Mouse (Mus musculus): ENCODE results near the gene Trap1a.

- no peak for TF ChIP-seq EP300 (IDR thresholded peaks at IDR 0.05; ENCODE audit: low read depth)
- TF ChIP-seq CTCF (IDR thresholded peaks at IDR 0.05; ENCODE audit: low read depth): no peak
Measured at GRCm38 (mm10) chrX:139339553-139339952, 6.1 kb downstream of the Trap1a start.
